Mouse (Mus musculus) liver, adult 2 months (tissue): ENCODE measurements around the gene Tgfbi.

Source experiments
- CTCF ChIP-seq: fragments of 200-500 bp; IDR thresholded peaks from 2 replicates; pipeline ENCODE4 v1.5.1; 2011; ENCODE audit warnings: low read depth, low read length, control low read depth
- POLR2A ChIP-seq: fragments of 200-500 bp; IDR thresholded peaks from 2 replicates; pipeline ENCODE4 v1.6.1; 2011; ENCODE audit warnings: low read length, control low read depth; ENCODE audit not compliant: insufficient read depth; ENCODE audit errors: extremely low read depth

- no peak for TF ChIP-seq POLR2A
- no peak for TF ChIP-seq CTCF
Measured at GRCm38 (mm10) chr13:56622201-56622757, 13.0 kb downstream of the Tgfbi start.
